Mouse (Mus musculus) neural tube, embryonic 13.5 days (tissue): ENCODE results near the gene Plrg1. TPM values are rescaled to one million over a fixed set of nuclear protein-coding genes. Genes with fewer than 3 reads are reported as not detected.
A peak's percentile ranks its signal among the peaks of the same experiment; 100 is the strongest.

Experiments used
- ATAC-seq: fragments of 200-750 bp; cut with Nextera tagmentation; 2 replicates; pipeline ENCODE4 v1.8.0; 2017; ENCODE audit warnings: low read depth, mild to moderate bottlenecking, moderate TSS enrichment, moderate library complexity
- H3K27ac ChIP-seq: fragments of 300-500 bp; sonication (generic); replicated peaks from 2 replicates; pipeline ENCODE4 v1.5.1; 2015; ENCODE audit warnings: moderate library complexity, mild to moderate bottlenecking, inconsistent platforms
- H3K27me3 ChIP-seq: fragments of 300-500 bp; sonication (generic); 2 replicates; pipeline ENCODE4 v1.6.1; 2015; ENCODE audit warnings: mild to moderate bottlenecking, inconsistent platforms
- H3K36me3 ChIP-seq: fragments of 300-500 bp; sonication (generic); 2 replicates; pipeline ENCODE4 v1.6.1; 2015; ENCODE audit warnings: mild to moderate bottlenecking, inconsistent platforms
- H3K4me1 ChIP-seq: fragments of 300-500 bp; sonication (generic); replicated peaks from 2 replicates; pipeline ENCODE4 v1.6.1; 2015; ENCODE audit warnings: inconsistent platforms
- H3K4me2 ChIP-seq: fragments of 300-500 bp; sonication (generic); 2 replicates; pipeline ENCODE4 v1.6.1; 2015; ENCODE audit warnings: inconsistent platforms, mild to moderate bottlenecking, moderate library complexity
- H3K4me3 ChIP-seq: fragments of 300-500 bp; sonication (generic); 2 replicates; pipeline ENCODE4 v1.5.1; 2015; ENCODE audit warnings: mild to moderate bottlenecking, inconsistent platforms
- H3K9ac ChIP-seq: fragments of 300-500 bp; sonication (generic); 2 replicates; pipeline ENCODE4 v1.6.1; 2015; ENCODE audit warnings: moderate library complexity, mild to moderate bottlenecking, inconsistent platforms
- H3K9me3 ChIP-seq: fragments of 300-500 bp; sonication (generic); 2 replicates; pipeline ENCODE4 v1.6.1; 2016; ENCODE audit warnings: inconsistent platforms
- WGBS: fragments of 180-500 bp; shearing (Covaris S2); methylation state at CpG from one replicate; pipeline ENCODE4 v1.1.7; 2015; 5-methylcytosine and 5-hydroxymethylcytosine counted together
- polyA plus RNA-seq: library from polyadenylated mRNA; unstranded; fragments of >200 nt; fragmentation: Nextera tagmentation; extraction: Ambion mirVana; gene quantifications from 2 replicates; pipeline ENCODE4 v1.2.1, GENCODE M21; 2015

Gene Plrg1
- 109 and 110 TPM in 2 replicates for polyA plus RNA-seq

DNA sequence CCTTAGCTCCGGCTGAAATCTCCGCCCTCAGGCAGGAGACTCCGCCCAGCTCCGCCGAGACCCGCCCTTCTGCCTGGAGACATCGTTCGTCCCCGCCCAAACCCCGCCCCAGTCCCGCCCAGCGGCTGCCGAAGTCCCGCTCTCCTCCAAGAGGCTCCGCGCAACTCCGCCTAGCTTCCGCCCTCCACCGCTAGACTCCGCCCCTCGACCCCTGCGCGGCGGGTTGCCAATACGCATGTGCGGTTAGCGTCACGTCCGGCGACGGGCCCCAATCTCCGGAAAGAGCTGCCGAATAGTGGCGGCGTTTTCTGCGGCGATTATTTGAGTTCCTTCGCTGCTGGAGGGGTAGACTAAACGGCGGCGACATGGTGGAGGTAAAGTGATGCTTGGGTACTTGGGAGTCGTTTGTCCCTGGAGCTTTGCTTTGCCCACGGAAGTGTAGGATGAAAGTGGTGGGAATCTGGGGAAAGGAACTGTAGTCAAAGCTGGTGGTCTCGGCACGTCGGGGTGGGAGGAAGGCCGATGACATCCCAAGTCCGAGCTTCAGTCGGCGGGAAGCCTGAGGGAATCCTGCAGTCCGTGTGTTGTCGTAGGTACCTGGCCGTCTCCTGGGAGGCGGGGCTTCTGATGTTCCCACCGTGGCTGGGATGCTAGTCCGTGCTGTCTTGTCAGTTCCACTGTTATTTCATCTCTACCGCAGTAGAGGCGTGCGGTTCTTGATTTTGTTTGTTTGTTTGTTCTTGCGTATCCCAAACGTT is at the start of gene Plrg1:
Gene Plrg1, plus strand, starts transcription at position 242 of the 758 bp plus-strand sequence.
- peak; percentile 99 for ATAC-seq
- no peaks in the 10 kb centered on the region for H3K9me3 ChIP-seq
- peaks cover 13% of the 10 kb centered on the region for H3K4me1 ChIP-seq
- H3K9ac ChIP-seq: peak within 1 kb of the TSS; percentile 89
- H3K27ac ChIP-seq: peak within 1 kb of the TSS; percentile 70
- H3K36me3 ChIP-seq: peaks cover 33% of the 10 kb centered on the region
- H3K4me3 ChIP-seq: peak within 1 kb of the TSS; percentile 78
- peak within 1 kb of the TSS; percentile 91 for H3K4me2 ChIP-seq
- under 1% methylated on average over 61 of the region's 61 CpGs for WGBS
- H3K27me3 ChIP-seq: no peaks in the 10 kb centered on the region

DNA sequence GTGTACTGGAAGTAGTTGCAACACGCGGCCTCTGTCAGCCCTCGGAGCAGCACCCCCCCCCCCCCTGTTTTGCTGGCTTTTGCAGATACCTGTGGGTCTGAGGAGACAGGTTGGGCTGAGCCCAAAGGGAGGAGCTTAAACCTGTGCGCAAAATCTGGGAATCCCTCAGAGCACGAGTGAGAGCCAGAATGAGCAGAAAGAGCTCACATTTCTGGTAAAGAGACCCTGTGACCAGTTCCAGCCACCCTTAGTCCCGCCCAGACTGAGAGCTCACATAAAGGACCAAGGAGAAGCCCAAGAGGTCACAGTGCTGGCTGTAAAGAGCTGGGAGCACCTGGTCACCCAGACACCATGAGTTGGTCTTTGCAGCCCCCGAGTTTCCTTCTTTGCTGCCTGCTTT is 47.8 kb upstream of the Plrg1 start, which contains the start of gene Fgg:
Gene Fgg, plus strand, starts transcription at position 168 of the 400 bp plus-strand sequence.
- Histone ChIP-seq H3K27me3 (no peaks in the 10 kb centered on the region), H3K9me3 (no peaks in the 10 kb centered on the region), H3K4me2 (no peak within 1 kb of the TSS), H3K4me1 (no peaks in the 10 kb centered on the region), H3K9ac (no peak within 1 kb of the TSS), H3K4me3 (no peak within 1 kb of the TSS), H3K27ac (no peak within 1 kb of the TSS), H3K36me3 (no peaks in the 10 kb centered on the region)
- ATAC-seq: no peak
- WGBS: 58% methylated on average over 7 of the region's 7 CpGs

DNA sequence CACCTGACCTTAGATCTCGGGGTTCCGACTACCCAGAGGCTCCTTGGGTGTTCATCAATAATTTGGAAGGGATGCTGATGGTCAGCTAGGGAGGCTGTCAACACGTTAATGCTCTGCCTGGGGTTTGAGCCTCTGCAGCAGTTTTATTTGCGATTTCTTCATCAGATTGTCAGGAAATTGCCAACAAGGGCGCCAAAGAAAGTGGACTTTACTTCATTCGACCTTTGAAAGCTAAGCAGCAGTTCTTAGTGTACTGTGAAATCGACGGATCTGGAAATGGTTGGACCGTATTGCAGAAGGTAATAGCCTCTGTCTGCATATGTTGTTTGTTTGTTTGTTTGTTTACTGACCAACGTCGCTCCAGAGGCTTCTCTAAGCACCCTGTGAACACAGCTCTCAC is 45.0 kb upstream of the Plrg1 start:
- Histone ChIP-seq H3K4me3 (no peak overlapping the region), H3K9ac (no peak overlapping the region), H3K4me2 (no peak overlapping the region), H3K4me1 (no peaks in the 10 kb centered on the region), H3K27me3 (no peaks in the 10 kb centered on the region), H3K36me3 (no peaks in the 10 kb centered on the region), H3K27ac (no peak overlapping the region), H3K9me3 (no peaks in the 10 kb centered on the region)
- whole genome bisulfite sequencing: 86% methylated on average over 11 of the region's 11 CpGs
- ATAC-seq: no peak

DNA sequence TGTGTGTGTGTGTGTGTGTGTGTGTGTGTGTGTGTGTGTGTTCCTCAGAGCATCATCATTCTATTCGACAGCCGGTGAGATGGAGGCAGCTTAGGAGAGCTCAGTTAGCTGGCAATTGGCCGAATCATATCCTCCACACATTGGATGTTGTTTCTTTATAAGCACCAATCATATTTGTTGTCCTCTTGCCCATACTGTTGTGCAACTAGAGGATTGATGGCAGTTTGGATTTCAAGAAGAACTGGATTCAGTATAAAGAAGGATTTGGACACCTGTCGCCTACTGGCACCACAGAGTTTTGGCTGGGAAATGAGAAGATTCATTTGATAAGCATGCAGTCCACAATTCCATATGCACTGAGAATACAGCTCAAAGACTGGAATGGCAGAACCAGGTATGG is 44.2 kb upstream of the Plrg1 start:
- Histone ChIP-seq H3K4me3 (no peak overlapping the region), H3K36me3 (no peaks in the 10 kb centered on the region), H3K27me3 (no peaks in the 10 kb centered on the region), H3K4me2 (no peak overlapping the region), H3K4me1 (no peaks in the 10 kb centered on the region), H3K9me3 (no peaks in the 10 kb centered on the region), H3K27ac (no peak overlapping the region), H3K9ac (no peak overlapping the region)
- 94% methylated on average over 4 of the region's 4 CpGs for WGBS
- ATAC-seq: no peak

DNA sequence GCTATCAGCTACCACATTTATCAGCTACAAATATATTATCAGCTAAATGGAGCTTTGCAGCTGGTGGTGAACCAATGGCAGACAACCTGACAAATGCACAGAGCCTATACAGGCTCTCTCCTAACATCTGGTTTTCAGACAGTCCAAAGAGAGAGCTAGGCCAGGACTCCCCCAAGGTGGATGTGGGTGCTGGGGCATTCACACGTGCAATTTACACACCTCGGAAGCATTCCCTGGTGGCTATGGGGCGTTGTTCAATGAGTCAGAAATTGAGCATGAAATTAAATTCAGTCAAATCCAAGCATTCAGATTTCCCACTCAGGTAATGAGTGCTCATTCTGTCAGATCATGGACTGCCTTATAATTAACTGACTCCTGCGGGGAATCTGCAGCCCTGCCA is 43.8 kb upstream of the Plrg1 start:
- H3K36me3 ChIP-seq: no peaks in the 10 kb centered on the region
- 66% methylated on average over 4 of the region's 4 CpGs for WGBS
- no peaks in the 10 kb centered on the region for H3K27me3 ChIP-seq
- no peak overlapping the region for H3K4me3 ChIP-seq
- no peaks in the 10 kb centered on the region for H3K4me1 ChIP-seq
- H3K27ac ChIP-seq: no peak overlapping the region
- no peak overlapping the region for H3K4me2 ChIP-seq
- no peak for ATAC-seq
- H3K9ac ChIP-seq: no peak overlapping the region
- no peaks in the 10 kb centered on the region for H3K9me3 ChIP-seq

DNA sequence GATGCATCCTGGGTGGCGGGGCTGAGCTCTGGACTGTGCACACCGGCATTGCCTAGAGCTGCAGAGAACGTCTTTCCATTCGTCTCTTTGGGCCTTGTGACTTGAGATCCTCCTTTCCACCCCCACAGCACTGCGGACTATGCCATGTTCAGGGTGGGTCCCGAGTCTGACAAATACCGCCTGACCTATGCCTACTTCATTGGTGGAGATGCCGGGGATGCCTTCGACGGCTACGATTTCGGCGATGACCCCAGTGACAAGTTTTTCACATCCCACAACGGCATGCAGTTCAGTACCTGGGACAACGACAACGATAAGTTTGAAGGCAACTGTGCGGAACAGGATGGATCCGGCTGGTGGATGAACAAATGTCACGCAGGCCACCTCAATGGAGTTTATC is 42.7 kb upstream of the Plrg1 start:
- H3K36me3 ChIP-seq: no peaks in the 10 kb centered on the region
- no peak overlapping the region for H3K4me2 ChIP-seq
- H3K27me3 ChIP-seq: no peaks in the 10 kb centered on the region
- ATAC-seq: no peak
- 90% methylated on average over 19 of the region's 19 CpGs for WGBS
- H3K4me3 ChIP-seq: no peak overlapping the region
- H3K9me3 ChIP-seq: no peaks in the 10 kb centered on the region
- H3K27ac ChIP-seq: no peak overlapping the region
- no peaks in the 10 kb centered on the region for H3K4me1 ChIP-seq
- no peak overlapping the region for H3K9ac ChIP-seq

DNA sequence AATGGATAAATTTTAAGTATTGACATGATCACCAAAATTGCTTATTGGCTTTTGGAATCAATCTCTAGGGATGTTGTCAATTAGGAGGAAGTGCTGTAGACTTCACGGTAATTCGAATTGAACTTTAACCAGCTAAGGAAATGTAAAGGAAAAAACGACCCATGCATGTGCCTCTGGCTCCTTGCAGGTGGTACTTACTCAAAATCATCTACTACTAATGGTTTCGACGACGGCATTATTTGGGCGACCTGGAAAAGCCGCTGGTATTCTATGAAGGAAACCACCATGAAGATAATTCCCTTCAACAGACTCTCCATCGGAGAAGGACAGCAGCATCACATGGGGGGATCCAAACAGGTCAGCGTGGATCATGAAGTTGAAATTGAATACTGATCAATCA is 41.4 kb upstream of the Plrg1 start:
- H3K9me3 ChIP-seq: no peaks in the 10 kb centered on the region
- no peak overlapping the region for H3K4me3 ChIP-seq
- no peaks in the 10 kb centered on the region for H3K27me3 ChIP-seq
- WGBS: 91% methylated on average over 10 of the region's 10 CpGs
- ATAC-seq: no peak
- H3K36me3 ChIP-seq: no peaks in the 10 kb centered on the region
- H3K9ac ChIP-seq: no peak overlapping the region
- H3K27ac ChIP-seq: no peak overlapping the region
- no peak overlapping the region for H3K4me2 ChIP-seq
- H3K4me1 ChIP-seq: no peaks in the 10 kb centered on the region

DNA sequence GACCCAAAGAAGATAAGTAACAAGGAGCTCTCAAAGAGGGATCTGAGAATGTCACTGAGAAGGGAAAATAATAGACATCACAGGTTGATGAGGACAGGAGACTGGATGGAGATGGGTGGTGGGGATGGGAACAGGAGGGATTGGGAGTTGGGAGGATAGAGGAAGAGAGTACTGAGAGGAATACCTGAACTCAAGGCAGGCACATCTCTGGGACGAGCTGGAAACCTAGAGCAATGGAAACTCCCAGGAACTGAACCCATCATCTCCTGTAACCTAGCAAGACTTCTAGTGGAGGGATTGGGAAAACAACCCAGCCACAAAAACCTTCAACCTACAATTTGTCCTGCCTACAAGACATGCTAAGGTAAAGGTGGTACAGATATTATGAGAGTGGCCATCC is 39.1 kb upstream of the Plrg1 start:
- no peak for ATAC-seq
- 94% methylated on average over 1 of the region's 1 CpGs for WGBS
- H3K9ac ChIP-seq: no peak overlapping the region
- H3K4me1 ChIP-seq: no peaks in the 10 kb centered on the region
- H3K4me2 ChIP-seq: no peak overlapping the region
- no peaks in the 10 kb centered on the region for H3K27me3 ChIP-seq
- no peaks in the 10 kb centered on the region for H3K36me3 ChIP-seq
- H3K27ac ChIP-seq: no peak overlapping the region
- no peak overlapping the region for H3K4me3 ChIP-seq
- H3K9me3 ChIP-seq: no peaks in the 10 kb centered on the region

DNA sequence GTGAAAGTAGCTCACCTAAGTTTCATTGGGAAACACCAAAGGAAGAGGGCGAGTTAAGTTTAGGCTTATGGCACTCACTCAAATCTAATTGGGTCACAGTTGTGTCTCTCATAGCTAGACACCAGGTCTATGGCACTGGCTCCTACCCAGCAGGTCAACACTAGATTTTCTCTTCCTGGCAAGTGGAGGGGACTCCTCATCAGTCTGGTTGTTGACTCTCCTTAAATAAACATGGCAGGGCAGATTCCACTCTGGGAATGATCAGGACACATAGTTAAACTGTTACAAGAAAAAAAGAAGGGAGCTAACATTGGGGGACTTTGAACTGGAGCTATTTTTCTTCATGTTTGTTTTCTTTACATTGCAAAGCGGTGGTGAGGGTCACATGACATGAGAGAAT is 34.9 kb upstream of the Plrg1 start:
- no peak overlapping the region for H3K27ac ChIP-seq
- 90% methylated on average over 2 of the region's 2 CpGs for WGBS

DNA sequence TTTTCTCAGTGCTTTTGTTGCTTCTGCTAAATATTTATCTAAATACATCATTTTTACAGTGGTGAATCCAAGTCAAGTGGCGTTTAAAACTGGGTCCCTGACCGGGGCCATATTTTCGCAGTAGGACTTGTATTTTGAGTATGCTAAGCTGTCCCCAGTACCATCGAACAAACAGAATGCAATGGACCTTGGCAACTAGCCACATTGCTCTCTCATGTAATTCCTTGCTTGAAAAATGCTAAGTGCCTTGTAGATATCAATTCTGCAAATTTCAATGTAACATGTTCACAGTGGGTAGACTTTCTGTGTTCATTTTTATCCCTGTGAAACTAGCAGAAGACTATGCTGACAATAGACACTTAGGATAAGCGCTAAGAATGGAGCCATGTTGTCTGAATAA is 34.1 kb upstream of the Plrg1 start:
- no peak overlapping the region for H3K27ac ChIP-seq
- no peaks in the 10 kb centered on the region for H3K9me3 ChIP-seq
- 90% methylated on average over 5 of the region's 5 CpGs for WGBS
- no peaks in the 10 kb centered on the region for H3K4me1 ChIP-seq
- H3K36me3 ChIP-seq: no peaks in the 10 kb centered on the region
- no peak overlapping the region for H3K4me3 ChIP-seq
- no peaks in the 10 kb centered on the region for H3K27me3 ChIP-seq
- no peak overlapping the region for H3K4me2 ChIP-seq
- no peak for ATAC-seq
- no peak overlapping the region for H3K9ac ChIP-seq

More for the DNA sequence above, 34.9 kb upstream of the Plrg1 start:
- no peak overlapping the region for H3K4me2 ChIP-seq
- H3K27me3 ChIP-seq: no peaks in the 10 kb centered on the region
- H3K9ac ChIP-seq: no peak overlapping the region
- H3K4me3 ChIP-seq: no peak overlapping the region
- no peaks in the 10 kb centered on the region for H3K36me3 ChIP-seq
- no peaks in the 10 kb centered on the region for H3K4me1 ChIP-seq
- ATAC-seq: no peak
- no peaks in the 10 kb centered on the region for H3K9me3 ChIP-seq

DNA sequence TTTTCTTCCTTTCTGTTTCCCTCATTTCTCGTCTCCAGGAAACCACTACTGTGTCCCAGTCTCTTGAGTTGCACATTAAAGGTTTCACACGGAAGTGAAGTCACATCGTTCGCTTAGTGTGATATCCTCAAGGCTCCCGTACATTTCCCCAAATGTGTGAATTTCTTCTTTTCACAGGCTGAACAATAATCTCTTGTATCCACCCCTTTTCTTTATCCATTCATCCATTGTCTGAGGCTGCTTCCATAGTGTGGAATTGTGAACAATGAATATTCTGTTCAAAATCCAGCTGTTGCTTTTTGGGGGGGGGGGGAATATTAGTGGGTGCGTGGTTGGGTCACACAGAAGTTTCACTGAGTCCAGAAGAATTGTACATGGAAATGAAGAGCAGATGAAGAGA is 30.3 kb upstream of the Plrg1 start:
- no peaks in the 10 kb centered on the region for H3K36me3 ChIP-seq
- H3K9ac ChIP-seq: no peak overlapping the region
- no peak overlapping the region for H3K27ac ChIP-seq
- H3K4me3 ChIP-seq: no peak overlapping the region
- ATAC-seq: no peak
- H3K9me3 ChIP-seq: no peaks in the 10 kb centered on the region
- WGBS: 57% methylated on average over 6 of the region's 6 CpGs
- H3K27me3 ChIP-seq: no peaks in the 10 kb centered on the region
- H3K4me2 ChIP-seq: no peak overlapping the region
- H3K4me1 ChIP-seq: no peaks in the 10 kb centered on the region

DNA sequence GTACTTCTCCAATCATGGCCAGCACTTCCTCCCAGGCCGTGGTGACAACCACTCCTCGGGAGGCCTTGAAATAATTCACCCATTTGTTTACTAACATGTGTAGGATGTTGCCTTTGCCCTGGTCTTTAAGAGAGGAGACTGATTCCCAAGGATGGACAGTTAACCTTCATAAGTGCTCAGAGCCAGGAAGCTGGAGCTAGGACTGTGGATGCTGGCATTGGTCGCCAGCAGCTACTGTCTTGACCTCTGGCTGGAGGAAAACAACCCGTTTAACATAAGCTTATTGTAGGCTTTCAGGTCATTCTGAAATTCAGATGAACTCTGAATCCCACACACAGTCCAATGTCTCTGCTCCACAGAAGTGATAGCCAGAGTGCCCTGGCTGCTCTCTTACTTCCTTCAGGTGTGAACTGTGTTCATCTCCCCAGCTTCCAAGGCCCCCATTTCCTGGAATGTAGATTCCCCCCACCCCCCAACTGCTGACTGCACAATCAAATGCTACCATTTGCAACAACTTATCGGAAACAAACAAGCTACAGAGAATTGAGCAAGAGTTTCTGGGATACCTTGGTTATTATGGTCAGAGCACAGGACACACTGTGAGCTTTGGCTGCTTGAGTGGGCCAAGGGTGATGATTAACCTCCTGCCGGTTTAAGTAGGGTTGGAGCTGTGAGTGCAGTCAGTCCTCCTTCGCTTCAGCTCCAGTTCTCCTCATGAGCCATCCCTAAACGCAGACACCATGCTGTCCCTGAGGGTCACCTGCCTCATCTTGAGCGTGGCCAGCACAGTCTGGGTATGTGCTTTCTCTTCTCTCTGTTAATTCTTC is 29.6 kb upstream of the Plrg1 start, which contains the start of gene Fga:
Gene Fga, plus strand, starts transcription at position 602 of the 827 bp plus-strand sequence.
- 81% methylated on average over 9 of the region's 9 CpGs for WGBS
- Histone ChIP-seq H3K27ac (no peak within 1 kb of the TSS), H3K9ac (no peak within 1 kb of the TSS), H3K4me3 (no peak within 1 kb of the TSS), H3K4me1 (no peaks in the 10 kb centered on the region), H3K36me3 (no peaks in the 10 kb centered on the region), H3K4me2 (no peak within 1 kb of the TSS), H3K9me3 (no peaks in the 10 kb centered on the region), H3K27me3 (no peaks in the 10 kb centered on the region)
- no peak for ATAC-seq
